Mouse (Mus musculus): ENCODE measurements around the gene Prss28.

Prss28 gene

GRCm38 (mm10) chr17:25345462-25345861, 37.0 kb downstream of the Prss28 start, which contains the start of gene Tpsab1:
Gene Tpsab1, minus strand, starts transcription at chr17:25345562.
- no peak for DNase-seq

- DNase-seq = no peak
Measured at GRCm38 (mm10) chr17:25361291-25361690, 52.8 kb downstream of the Prss28 start.

Data from lung, postnatal 36 days (tissue).